Mouse (Mus musculus): Measurements from ENCODE around the gene Spns2. TPM values are rescaled to one million over a fixed set of nuclear protein-coding genes. Genes with fewer than 3 reads are reported as not detected.

Spns2 gene
- total RNA-seq (2015; ENCODE audit: low replicate concordance) (1.3 TPM in 1 of 2 replicates, not detected in the other), total RNA-seq (2017; ENCODE audit: low replicate concordance) (1.4 and 2.0 TPM in 2 replicates)

DNA sequence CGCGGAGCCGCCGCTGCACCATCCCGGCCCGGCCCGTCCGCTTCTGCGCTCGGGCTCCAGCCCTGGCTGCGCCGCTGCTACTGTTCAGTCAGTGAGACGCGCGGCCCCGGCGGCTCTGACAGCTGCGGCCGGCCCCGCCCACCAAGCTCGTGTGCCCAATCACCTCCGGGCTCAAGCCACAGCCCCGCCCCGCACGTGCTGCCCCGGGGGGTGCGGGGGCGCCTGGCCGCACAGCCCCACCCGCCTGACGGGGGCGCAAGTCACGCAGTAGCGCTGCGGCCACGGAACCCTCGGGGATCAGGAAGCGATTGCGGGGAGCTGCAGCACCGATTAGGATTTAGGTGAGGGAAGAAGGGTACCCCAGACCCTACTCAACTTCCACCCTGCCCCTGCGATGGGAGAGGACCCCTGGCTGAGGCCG, at the start of gene Spns2:
Gene Spns2, minus strand, starts transcription at position 24 of the 421 bp plus-strand sequence.
- ATAC-seq (replicated peaks; ENCODE audit: low FRiP score, poor library complexity, severe bottlenecking) = no peak

DNA sequence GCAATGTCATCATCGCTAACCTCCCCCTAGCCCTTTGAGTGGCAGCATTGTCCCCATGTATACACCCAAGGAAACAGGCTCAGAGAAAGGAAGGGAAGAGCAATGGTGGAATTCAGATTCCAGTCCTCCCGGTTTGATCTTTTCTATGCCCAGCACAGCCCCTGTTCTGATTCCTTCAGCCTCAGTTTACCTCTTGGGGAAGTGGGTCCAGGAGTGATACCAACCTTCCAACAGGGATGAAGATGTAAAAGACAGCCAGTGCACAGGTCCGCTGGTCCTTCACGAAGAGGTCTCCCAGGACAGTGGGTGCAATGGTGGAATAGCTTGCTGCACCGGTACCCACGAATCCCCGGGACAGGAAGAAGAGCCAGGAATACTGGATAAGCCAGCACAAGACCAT, 49.1 kb upstream of the Spns2 start:
- no peak for ATAC-seq (replicated peaks; ENCODE audit: low FRiP score, poor library complexity, severe bottlenecking)

DNA sequence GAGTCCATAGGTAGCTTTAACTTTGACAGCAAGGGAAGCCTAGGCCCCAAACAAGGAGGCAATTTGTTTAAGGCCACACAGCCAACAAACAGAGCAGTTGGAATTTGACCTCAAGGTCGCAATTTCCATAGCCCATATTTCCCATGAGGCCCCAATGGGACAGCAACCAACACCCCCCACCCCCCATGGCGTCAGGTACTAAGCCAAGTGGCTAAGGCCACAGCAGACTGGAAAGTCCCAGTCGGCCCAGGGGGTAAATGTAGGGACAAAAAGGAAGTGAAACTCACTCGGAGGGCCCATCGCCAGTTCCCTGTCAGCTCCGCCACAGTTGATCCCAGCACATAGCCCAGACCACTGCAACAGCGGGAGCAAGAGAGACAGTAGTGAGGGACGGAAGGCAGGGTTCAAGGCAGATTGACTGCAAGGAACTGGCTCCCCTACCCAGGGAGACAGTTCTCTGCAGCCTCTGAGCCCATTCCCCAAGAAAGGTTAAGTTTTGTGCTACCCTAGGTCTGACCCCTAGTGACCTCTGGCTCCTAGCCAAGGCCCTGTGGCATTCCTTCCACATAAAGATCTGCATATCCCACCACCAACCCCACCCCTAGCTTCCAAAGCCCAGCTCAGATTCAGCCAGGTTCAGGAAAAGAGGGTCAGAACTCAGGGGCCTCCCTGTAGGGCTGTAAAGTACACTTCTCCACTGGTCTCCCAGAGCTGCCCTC, 48.5 kb upstream of the Spns2 start:
- no peak for ATAC-seq (replicated peaks; ENCODE audit: low FRiP score, poor library complexity, severe bottlenecking)

DNA sequence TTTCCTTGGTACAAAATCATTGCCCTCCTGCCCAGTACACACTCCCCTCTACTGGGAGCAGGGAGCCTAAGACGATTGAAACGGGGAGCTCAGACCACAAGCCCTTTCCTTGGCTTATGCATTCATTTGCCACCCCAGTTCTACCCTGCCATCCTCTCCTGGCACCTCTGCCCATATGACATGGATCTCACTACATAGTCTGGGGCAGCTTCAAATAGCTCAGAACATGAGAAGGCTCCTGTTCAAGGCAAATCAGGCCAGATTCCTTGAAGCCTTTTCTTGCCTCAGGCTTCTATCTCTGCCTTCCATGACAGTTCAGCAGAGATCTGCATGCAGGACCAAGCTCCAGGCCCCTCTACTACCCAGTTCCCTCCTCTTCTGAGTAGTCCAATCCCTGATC, 47.8 kb upstream of the Spns2 start:
- ATAC-seq (replicated peaks; ENCODE audit: low FRiP score, poor library complexity, severe bottlenecking) = no peak

DNA sequence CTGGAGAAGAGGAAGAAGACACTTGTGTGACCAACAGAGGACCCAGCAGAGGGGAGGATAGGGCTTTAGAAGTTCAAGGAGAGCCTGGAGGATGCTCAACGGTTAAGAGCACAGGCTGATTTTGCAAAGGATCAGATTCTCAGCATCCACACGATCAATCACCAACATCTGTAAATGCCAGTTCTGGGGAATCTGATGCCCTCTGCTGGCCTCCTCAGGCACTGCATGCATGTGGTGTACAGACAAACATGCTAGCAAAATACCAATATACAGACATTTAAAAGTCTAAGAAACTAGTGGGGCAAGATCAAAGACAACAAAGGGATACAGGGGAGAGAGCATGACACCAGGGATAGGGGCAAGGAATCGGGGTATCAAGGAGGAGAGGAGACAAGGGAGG, 45.8 kb upstream of the Spns2 start:
- ATAC-seq (replicated peaks; ENCODE audit: low FRiP score, poor library complexity, severe bottlenecking) = no peak

DNA sequence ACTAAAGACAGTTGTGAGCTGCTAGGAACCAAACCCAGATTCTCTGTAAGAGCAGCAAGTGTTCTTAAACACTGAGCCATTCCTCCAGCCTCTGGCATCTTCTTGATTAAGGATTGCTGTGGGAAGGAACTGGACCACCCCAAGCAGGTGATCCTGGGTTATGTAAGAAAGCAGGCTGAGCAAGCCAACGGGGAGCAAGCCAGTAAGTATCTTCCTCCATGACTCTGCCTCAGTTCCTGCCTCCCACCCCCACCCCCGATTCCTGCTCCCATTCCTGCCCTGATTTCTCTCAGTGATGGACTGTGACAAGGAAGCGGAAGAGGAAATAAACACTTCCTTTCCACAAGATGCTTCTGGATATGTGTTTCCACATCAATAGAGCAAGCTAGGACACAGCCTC, 43.2 kb upstream of the Spns2 start:
- ATAC-seq (replicated peaks; ENCODE audit: low FRiP score, poor library complexity, severe bottlenecking) = no peak

DNA sequence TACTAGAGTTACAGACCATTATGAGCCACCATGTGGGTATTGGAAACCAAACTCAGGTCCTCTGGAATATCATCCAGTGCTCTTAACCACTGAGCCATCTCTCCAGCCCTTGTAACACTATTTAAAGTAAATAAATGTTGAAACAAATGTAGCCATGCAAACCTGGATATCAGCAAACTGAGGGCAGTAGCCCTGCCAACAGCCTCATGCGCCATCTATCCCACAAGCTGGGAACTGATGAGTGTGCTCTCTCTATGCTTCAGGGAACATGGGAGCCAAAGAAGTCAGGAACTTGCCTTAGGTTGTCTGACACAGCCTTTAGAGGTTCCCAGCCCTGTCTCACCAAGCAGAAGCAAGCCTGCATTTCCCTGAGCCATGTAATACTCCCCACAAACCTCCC, 41.9 kb upstream of the Spns2 start:
- no peak for ATAC-seq (replicated peaks; ENCODE audit: low FRiP score, poor library complexity, severe bottlenecking)

DNA sequence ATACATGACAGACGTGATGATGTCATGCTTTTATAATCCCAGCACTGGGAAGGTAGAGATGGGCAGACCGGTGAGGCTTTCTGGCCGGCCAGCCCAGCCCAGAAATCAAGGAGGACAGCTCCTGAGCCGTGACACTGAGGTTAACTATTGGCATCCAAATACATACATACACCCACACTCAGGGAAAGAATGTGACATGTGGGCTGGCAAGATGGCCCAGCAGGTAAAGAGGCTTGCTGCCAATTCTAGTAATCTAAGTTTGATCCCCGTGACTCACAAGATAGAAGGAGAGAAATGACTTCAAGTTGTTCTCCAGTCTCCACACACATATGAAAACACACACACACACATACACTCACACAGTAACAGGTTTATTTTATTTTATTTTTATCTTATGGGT, 41.4 kb upstream of the Spns2 start:
- ATAC-seq (replicated peaks; ENCODE audit: low FRiP score, poor library complexity, severe bottlenecking) = no peak

DNA sequence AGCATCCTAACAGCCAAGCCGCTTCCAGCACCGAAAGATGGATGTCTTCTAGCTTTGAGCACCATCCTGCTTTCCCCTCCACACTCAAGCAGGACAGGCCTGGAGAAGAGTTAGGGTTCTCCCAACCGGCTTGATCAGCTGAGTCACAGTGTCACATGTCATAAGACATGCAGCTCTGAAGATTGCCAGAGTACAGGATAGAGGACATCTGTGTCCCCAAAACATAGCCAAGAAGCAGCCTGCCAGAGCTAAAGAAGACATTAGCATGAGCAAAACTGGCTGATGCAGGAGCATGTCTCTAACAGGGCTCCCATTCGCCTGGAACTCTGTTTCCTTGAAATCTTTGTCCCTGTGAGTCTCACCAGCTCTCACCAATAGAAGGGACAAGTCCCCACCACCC, 36.5 kb upstream of the Spns2 start:
- no peak for ATAC-seq (replicated peaks; ENCODE audit: low FRiP score, poor library complexity, severe bottlenecking)

DNA sequence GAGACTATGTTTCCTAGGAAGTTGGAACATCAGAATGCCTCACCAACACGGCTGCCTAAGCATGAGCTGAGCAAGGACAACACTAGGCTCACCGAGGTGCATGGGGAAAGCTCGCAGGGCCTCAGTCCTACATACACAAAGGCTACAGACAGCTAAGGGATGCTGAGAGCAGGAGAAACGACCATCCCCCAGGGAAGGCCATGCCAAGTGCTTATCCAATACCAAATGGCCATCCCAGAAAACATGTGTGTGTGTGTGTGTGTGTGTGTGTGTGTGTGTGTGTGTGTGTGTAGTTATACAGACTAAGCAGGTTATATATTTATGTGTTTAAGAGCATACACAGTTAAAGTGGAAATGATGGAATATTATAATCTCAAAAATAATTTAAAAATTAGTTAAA, 34.0 kb upstream of the Spns2 start:
- no peak for ATAC-seq (replicated peaks; ENCODE audit: low FRiP score, poor library complexity, severe bottlenecking)

DNA sequence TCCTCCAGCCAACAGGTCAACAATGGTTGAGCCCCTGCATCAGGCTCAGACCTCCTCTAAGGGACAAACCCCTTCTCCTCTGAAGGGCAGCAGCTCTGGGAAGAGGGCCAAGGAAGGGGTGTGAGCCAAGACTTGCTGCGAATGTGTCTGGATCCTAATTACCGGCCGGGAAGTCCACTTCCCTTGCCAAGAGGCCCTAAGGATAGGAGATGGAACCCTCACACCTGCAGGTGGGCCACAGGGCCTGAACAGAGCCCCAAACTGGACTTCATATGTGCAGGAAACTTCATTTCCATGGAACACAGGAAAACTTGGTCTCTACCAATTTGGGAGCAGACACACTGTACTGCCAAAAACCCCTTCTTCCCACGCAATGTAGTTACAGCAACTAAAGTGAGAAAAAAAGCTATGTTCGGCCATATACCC, 32.9 kb upstream of the Spns2 start:
- ATAC-seq (replicated peaks; ENCODE audit: low FRiP score, poor library complexity, severe bottlenecking) = no peak

DNA sequence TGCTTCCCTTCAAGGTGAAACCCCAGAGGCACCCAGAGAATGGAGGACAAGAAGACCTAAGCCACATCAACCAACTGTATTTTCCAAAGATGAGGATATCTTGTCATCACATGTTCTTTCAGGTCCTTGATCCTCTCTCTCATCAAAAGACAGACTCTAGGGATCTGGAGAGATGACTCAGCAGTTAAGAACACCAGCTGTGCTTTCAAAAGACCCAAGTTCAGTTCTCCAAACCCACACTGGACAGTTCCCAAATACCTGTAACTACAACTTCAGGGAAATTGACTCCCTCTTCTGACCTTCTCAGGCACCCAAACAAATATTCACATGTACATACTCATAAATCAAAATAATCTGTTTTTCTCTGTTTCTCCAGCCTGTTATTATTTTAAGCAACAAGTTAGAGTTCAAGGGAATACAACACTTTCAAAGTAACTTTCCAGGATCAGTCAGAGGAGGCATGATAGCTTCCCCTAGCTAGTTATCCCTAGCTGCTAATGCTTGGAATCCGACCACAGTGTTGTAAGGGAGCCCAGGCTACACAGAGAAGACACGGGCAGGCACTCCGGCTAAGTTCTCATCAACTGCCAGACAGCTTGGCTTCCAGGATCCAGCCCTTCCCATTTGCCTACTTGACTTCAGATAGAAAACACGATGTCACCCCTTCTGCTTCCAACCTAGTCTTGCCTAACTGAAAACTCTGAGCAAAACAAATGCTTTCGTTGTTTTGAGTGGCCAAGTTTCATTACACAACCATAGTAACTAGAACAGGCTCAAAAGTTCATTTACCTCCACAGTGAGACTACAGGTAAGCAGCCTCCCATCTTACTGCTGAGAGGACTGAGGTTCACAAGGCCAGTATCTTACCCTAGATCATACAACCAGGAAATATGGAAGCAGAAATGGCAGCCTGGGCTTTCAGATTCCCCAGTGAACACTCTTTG, 32.2 kb upstream of the Spns2 start:
- ATAC-seq (replicated peaks; ENCODE audit: low FRiP score, poor library complexity, severe bottlenecking) = no peak

DNA sequence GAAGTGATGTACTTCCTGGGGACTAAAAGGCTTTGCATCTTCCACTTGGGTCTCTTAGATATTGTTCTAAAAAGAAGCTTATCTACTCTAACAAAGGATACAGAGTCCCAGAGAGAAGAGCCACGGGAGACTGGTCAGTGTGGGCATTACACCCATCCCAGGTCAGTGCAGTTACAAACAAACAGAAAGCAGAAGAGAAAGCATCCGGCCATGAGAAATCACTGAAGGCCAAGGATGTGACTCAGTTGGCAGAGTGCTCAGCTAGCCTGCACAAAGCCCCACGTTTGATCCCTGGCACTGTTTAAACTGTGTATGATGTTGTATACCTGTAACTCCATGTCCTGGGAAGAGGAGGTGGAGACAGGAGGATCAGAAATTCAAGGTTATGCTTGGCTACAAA, 30.2 kb upstream of the Spns2 start:
- no peak for ATAC-seq (replicated peaks; ENCODE audit: low FRiP score, poor library complexity, severe bottlenecking)

DNA sequence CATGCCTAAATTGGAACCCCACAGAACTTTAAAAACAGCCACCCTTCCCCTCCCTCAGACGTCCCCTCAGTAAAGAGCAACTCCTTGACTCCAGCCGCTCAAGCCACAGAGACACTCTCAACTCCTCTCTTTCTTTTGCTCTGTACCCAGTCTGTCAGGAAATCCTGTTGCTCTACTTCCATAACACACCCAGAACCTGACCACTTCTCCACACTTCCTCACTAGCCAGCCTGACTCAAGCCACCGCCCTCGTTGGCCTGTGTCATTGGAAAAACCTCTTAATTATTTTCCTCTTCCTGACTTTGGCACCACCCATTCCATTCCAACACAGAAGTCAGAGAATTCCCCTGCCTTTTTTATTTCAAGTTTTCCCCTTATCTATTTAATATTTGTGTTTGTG, 29.5 kb upstream of the Spns2 start:
- no peak for ATAC-seq (replicated peaks; ENCODE audit: low FRiP score, poor library complexity, severe bottlenecking)

DNA sequence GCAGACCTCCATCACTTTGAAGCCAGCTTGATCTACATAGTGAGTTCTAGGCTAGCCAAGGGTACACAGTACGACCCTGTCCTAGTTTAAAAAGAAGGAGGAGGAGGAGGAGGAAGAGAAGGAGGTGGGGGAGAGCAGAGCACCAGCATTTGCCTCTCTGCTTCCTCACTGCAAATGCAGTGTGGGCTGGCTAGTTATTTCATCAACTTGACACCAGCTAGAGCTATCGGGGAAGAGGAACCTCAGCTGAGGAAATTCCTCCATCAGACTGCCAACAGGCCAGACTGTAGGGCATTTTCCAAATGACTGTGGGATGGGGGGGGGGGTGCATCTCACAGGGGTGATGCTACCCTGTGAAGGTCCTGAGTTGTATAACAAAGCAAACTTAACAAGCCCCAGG, 28.7 kb upstream of the Spns2 start:
- no peak for ATAC-seq (replicated peaks; ENCODE audit: low FRiP score, poor library complexity, severe bottlenecking)

DNA sequence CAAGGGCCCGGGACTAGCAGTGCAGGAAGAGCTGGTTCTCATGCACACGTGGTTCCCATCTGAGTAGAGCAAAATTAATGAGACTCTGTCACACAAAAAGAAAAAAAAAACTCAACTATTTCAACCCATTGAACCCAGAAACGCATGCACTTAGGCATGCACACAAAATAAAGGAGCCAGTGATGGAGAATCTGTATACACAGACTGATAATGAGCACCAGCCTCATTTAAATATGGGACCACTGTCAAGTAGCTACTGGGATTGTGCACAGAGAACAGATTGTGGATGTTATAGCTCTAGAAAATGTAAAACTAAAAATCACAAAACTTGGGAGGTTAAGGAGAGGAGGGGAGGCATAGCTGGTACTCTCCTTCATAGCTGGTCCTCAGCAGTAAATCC, 25.3 kb upstream of the Spns2 start:
- ATAC-seq (replicated peaks; ENCODE audit: low FRiP score, poor library complexity, severe bottlenecking) = no peak

DNA sequence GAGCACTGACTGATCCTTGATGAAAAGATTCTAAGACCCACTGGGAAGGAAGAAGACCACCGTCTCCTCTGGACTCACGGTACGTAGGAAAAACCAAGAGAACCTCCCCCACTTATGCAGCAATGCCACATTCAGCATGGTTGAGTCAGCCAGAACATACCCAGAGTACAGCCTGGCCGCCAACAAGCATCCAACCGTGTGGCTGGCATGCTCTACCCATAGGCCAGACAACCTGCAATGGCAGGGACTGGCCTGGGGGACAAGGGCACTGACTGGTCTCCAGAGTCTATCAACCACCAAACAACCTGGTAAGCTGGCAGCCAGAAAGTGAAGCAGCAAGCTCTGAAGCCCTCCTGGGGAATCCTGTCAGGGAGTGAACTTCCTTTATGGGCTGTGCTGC, 18.9 kb upstream of the Spns2 start:
- no peak for ATAC-seq (replicated peaks; ENCODE audit: low FRiP score, poor library complexity, severe bottlenecking)

DNA sequence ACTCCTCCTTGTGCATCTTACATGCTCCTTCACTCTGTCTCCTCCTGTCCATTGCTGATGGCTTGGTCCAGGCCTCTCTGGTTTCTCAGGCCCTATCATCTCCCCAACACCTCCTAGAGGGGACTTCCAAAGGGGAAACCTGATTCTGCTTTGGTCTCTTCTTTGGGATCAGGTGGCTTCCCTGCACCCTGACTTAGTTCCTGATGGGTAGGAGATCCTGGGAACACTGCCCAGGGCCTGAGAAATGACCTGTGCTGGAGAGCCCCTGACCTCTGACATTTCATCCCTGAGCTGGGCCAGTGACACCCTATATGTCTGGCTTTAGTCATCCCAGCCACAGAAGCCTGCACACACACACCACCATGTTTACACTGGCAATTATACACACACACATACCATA, 17.9 kb upstream of the Spns2 start:
- no peak for ATAC-seq (replicated peaks; ENCODE audit: low FRiP score, poor library complexity, severe bottlenecking)

DNA sequence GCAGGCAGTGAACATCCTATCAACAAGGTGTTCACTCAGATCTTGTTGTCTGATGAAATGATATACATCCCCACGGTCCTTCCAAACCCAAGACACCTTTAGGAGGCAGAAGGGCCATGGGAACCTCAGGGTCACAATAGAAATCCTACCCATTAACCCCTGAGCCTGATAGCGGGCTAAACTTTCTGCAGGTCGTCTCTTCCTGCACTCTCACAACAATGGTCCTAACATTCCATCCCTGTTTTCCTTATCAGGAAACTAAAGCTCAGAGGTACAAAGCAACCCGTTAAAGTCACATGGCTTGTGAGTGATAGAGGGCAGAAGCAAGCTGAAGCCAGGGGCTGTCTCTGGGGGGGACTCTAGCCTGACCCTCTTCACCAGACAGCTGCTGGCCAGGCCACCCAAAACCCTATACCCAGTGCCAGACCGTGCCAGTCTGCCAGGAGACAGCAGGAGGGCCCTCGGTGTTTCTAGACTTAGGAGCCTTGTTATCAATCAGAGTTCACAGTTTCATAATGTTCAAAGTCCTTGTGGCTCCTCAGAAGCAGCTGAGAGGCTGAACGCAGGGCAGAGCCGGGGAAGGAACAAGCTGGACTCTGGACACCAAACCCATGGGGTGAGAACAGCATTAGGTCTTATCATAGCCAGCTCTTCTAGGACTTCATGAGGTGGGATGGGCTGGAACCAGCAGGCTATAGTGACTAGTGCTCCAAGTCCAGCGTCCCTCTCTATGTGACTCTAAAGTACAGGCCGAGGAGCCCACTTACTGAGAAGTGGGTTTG, 14.5 kb upstream of the Spns2 start:
- no peak for ATAC-seq (replicated peaks; ENCODE audit: low FRiP score, poor library complexity, severe bottlenecking)

DNA sequence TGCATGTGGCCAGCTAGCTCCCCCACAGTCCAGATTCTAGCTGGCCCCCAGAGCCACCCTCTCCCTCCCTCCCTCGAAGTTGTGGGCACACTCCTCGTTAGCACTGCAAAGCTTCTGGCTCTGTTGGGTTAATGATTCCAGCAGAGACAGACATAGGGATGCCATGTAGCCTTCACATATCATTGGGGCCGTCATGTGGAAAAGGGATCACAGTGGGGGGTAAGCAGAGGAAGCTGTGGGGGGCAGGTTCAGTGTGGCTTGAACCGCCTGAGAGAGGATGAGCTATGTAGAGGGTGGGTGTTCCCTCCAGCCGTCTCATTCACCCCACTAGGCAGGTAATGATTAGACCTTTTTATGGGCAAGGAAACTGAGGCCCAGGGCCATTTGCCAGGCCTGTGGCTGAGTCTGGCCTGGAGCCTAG, 13.8 kb upstream of the Spns2 start:
- ATAC-seq (replicated peaks; ENCODE audit: low FRiP score, poor library complexity, severe bottlenecking) = no peak
